Mouse (Mus musculus): Measurements from ENCODE around the gene Bcl2.
"Not testable (repeated sequence)": the region's sequence is repeated elsewhere in the genome, so short reads cannot be mapped to it uniquely, and the experiment has no call there.

Gene Bcl2

GRCm38 (mm10) chr1:106713621-106714529 lies at the start of gene Bcl2:
Bcl2 (minus strand) TSS chr1:106714274.
- peak; percentile 80 for DNase-seq

- DNase-seq: no peak
Observed at GRCm38 (mm10) chr1:106760750-106761149, 46.7 kb upstream of the Bcl2 start.

- peak; percentile 98 for DNase-seq
Observed at GRCm38 (mm10) chr1:106759572-106760435, 45.7 kb upstream of the Bcl2 start, which contains the start of gene Kdsr. Kdsr (minus strand) TSS chr1:106759727.

- no peak for DNase-seq
Observed at GRCm38 (mm10) chr1:106758734-106759571, 44.9 kb upstream of the Bcl2 start.

GRCm38 (mm10) chr1:106756633-106757032 lies 42.6 kb upstream of the Bcl2 start:
- no peak for DNase-seq

GRCm38 (mm10) chr1:106752013-106752412 lies 37.9 kb upstream of the Bcl2 start:
- no peak for DNase-seq

- no peak for DNase-seq
Observed at GRCm38 (mm10) chr1:106750656-106751055, 36.6 kb upstream of the Bcl2 start.

GRCm38 (mm10) chr1:106748555-106749315 lies 34.7 kb upstream of the Bcl2 start:
- DNase-seq: no peak

GRCm38 (mm10) chr1:106742980-106743379 lies 28.9 kb upstream of the Bcl2 start:
- DNase-seq: no peak

GRCm38 (mm10) chr1:106740735-106741134 lies 26.7 kb upstream of the Bcl2 start:
- no peak for DNase-seq

- no peak for DNase-seq
Observed at GRCm38 (mm10) chr1:106739810-106740209, 25.7 kb upstream of the Bcl2 start.

GRCm38 (mm10) chr1:106738092-106738491 lies 24.0 kb upstream of the Bcl2 start:
- no peak for DNase-seq

GRCm38 (mm10) chr1:106736211-106736610 lies 22.1 kb upstream of the Bcl2 start:
- no peak for DNase-seq

GRCm38 (mm10) chr1:106735586-106735985 lies 21.5 kb upstream of the Bcl2 start:
- DNase-seq: peak; percentile 51

- DNase-seq: no peak
Observed at GRCm38 (mm10) chr1:106722061-106722460, 8.0 kb upstream of the Bcl2 start.

GRCm38 (mm10) chr1:106717736-106718135 lies 3.7 kb upstream of the Bcl2 start:
- not testable (repeated sequence) for DNase-seq

GRCm38 (mm10) chr1:106717071-106717601 lies 3.1 kb upstream of the Bcl2 start:
- DNase-seq: peak; percentile 49

GRCm38 (mm10) chr1:106716141-106716540 lies 2.1 kb upstream of the Bcl2 start:
- no peak for DNase-seq

GRCm38 (mm10) chr1:106715111-106716083 lies 1.3 kb upstream of the Bcl2 start:
- no peak for DNase-seq

- DNase-seq: no peak
Observed at GRCm38 (mm10) chr1:106714530-106714981, 482 bp upstream of the Bcl2 start.
